Mouse (Mus musculus) forebrain, postnatal 0 days (tissue): ENCODE data around the gene Cit. TPM values are rescaled to one million over a fixed set of nuclear protein-coding genes. Genes with fewer than 3 reads are reported as not detected.

Source experiments
- ATAC-seq: fragments of 200-750 bp; cut with Nextera tagmentation; 2 replicates; pipeline ENCODE4 v1.8.0; 2017; ENCODE audit warnings: mild to moderate bottlenecking, moderate library complexity
- DNase-seq: peaks from one replicate; pipeline ENCODE4 v3.0.0-alpha.2; 2015
- H3K27ac ChIP-seq: fragments of 300-500 bp; sonication (generic); 2 replicates; pipeline ENCODE4 v1.5.1; 2014; ENCODE audit warnings: low read depth, mild to moderate bottlenecking, antibody characterized with exemption, low read length, moderate library complexity, mixed read lengths
- H3K27me3 ChIP-seq: fragments of 300-500 bp; sonication (generic); 2 replicates; pipeline ENCODE4 v1.6.1; 2014; ENCODE audit warnings: mild to moderate bottlenecking, low read length, mixed read lengths; ENCODE audit not compliant: insufficient read depth
- H3K36me3 ChIP-seq: fragments of 300-500 bp; sonication (generic); 2 replicates; pipeline ENCODE4 v1.6.1; 2014; ENCODE audit warnings: mild to moderate bottlenecking, moderate library complexity; ENCODE audit not compliant: insufficient read depth
- H3K4me1 ChIP-seq: fragments of 300-500 bp; sonication (generic); 2 replicates; pipeline ENCODE4 v1.6.1; 2014; ENCODE audit warnings: antibody characterized with exemption; ENCODE audit not compliant: insufficient read depth
- H3K4me2 ChIP-seq: fragments of 300-500 bp; sonication (generic); 2 replicates; pipeline ENCODE4 v1.6.1; 2014; ENCODE audit warnings: low read depth, mild to moderate bottlenecking, moderate library complexity
- H3K4me3 ChIP-seq: fragments of 300-500 bp; sonication (generic); 2 replicates; pipeline ENCODE4 v1.5.1; 2014; ENCODE audit warnings: low read depth, low read length, mixed read lengths
- H3K9ac ChIP-seq: fragments of 300-500 bp; sonication (generic); 2 replicates; pipeline ENCODE4 v1.6.1; 2014; ENCODE audit warnings: mild to moderate bottlenecking
- H3K9me3 ChIP-seq: fragments of 300-500 bp; sonication (generic); 2 replicates; pipeline ENCODE4 v1.6.1; 2016; ENCODE audit warnings: low read length
- CTCF ChIP-seq: sonication (generic); IDR thresholded peaks from 2 replicates; pipeline ENCODE4 v1.5.1; 2016; ENCODE audit warnings: antibody characterized with exemption, control low read depth, low read depth
- WGBS: fragments of 180-500 bp; shearing (Covaris S2); extraction: QIAGEN DNeasy Blood & Tissue Kit; methylation state at CpG from one replicate; pipeline ENCODE4 v1.1.7; 2014; 5-methylcytosine and 5-hydroxymethylcytosine counted together
- polyA plus RNA-seq: library from polyadenylated mRNA; unstranded; fragments of >200 nt; fragmentation: Nextera tagmentation; extraction: Ambion mirVana; gene quantifications from 2 replicates; pipeline ENCODE4 v1.2.1, GENCODE M21; 2015
- total RNA-seq: library from RNA; depleted of rRNA; stranded (reverse); fragments of >200 nt; gene quantifications from 2 replicates; pipeline ENCODE4 v1.2.3, GENCODE M21; 2014

The Cit gene
- total and polyA plus RNA-seq, 2 experiments from 2014 or later, result 18.7 to 23.3 TPM

DNA sequence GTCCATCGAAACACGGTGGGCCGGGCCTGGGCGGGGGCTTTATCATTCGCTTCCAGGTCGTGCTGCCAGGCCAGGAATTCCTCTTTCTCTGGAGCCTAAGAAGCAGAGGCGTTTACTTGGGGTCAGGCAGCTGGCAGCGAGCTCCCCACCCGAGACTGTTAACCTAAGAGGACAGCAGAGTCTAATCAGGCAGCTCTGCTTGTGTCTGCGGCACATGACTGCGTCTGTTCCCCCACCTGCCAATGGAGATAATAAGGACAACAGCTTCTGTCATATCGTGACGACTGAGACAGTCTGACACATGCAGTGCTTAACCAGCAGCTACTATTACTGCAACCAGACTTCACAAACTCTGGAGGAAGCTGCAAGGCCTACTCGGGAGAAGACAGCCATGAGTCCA is 176.5 kb downstream of the Cit start:
- H3K9ac ChIP-seq, result no peak overlapping the region
- no peak for TF ChIP-seq CTCF
- H3K36me3 ChIP-seq, result peaks cover 57% of the 10 kb centered on the region
- no peak overlapping the region for H3K27ac ChIP-seq
- ATAC-seq, result no peak
- H3K4me1 ChIP-seq, result peaks cover 7% of the 10 kb centered on the region; the same call in 1 of the 2 replicates
- H3K4me3 ChIP-seq, result no peak overlapping the region
- H3K4me2 ChIP-seq, result no peak overlapping the region
- H3K9me3 ChIP-seq, result no peaks in the 10 kb centered on the region
- no peak for DNase-seq
- WGBS, result 89% methylated on average over 14 of the region's 14 CpGs
- no peaks in the 10 kb centered on the region for H3K27me3 ChIP-seq

DNA sequence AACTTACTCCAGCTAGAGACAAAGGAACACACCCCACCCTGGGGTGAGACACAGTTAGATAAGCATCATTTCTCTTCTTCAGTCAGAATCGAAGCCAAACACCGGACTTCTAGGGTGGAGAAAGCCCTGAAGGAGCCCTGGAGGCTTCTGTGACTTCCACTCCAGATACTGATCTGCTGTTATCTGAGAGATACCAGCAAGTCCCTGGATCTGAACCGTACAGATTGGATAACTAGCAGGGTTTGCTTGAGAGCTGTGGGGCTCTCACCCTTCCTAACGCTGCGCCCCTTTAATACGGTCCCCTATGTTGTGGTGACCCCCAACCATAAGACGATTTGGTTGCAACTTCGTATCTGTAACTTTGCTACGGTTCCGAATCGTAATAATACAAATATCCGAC is 177.1 kb downstream of the Cit start:
- ATAC-seq (no peak), DNase-seq (no peak)
- 95% methylated on average over 12 of the region's 12 CpGs for WGBS
- no peak overlapping the region for H3K27ac ChIP-seq
- H3K9ac ChIP-seq, result no peak overlapping the region
- H3K27me3 ChIP-seq, result no peaks in the 10 kb centered on the region
- H3K9me3 ChIP-seq, result no peaks in the 10 kb centered on the region
- no peak overlapping the region for H3K4me3 ChIP-seq
- TF ChIP-seq CTCF, result no peak
- no peak overlapping the region for H3K4me2 ChIP-seq
- peaks cover 7% of the 10 kb centered on the region; the same call in 1 of the 2 replicates for H3K4me1 ChIP-seq
- H3K36me3 ChIP-seq, result peaks cover 52% of the 10 kb centered on the region

- no peak for TF ChIP-seq CTCF
- no peak overlapping the region for H3K27ac ChIP-seq
- peak overlapping the region; percentile 93; the same call in 1 of the 2 replicates for H3K4me2 ChIP-seq
- 84% methylated on average over 7 of the region's 7 CpGs for WGBS
- H3K4me1 ChIP-seq, result peaks cover 7% of the 10 kb centered on the region; the same call in 1 of the 2 replicates
- peaks cover 46% of the 10 kb centered on the region for H3K36me3 ChIP-seq
- no peaks in the 10 kb centered on the region for H3K27me3 ChIP-seq
- H3K4me3 ChIP-seq, result no peak overlapping the region
- no peaks in the 10 kb centered on the region for H3K9me3 ChIP-seq
- DNase-seq (no peak), ATAC-seq (no peak)
- no peak overlapping the region for H3K9ac ChIP-seq
Measured at GRCm38 (mm10) chr5:116022658-116023200, 177.7 kb downstream of the Cit start.

DNA sequence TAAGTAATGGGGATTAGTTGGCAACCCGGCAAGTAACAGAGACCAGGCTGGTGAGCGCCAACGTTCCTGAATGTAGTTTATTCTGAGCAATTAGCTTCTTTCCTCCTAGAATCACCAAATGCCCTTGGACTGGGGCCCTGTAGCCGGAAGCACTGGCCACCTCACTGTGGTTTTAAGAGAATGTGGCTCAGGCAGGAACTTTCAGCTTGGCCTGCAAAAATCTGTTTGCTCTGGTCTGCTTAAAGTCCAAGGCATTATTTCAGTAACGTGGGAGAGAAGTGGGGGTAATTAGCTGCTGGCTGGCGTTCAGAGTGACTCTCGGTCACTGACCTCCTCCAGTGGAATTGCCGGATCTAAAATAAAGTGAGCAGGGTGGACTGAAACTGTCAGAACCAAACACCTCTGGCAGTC is 178.2 kb downstream of the Cit start:
- Histone ChIP-seq H3K27ac (no peak overlapping the region), H3K4me1 (peaks cover 7% of the 10 kb centered on the region; the same call in 1 of the 2 replicates), H3K27me3 (no peaks in the 10 kb centered on the region), H3K9me3 (no peaks in the 10 kb centered on the region), H3K4me2 (peak overlapping the region; percentile 93), H3K9ac (peak overlapping the region; percentile 70; the same call in 1 of the 2 replicates), H3K4me3 (peak overlapping the region; percentile 82), H3K36me3 (peaks cover 40% of the 10 kb centered on the region)
- 4% methylated on average over 8 of the region's 8 CpGs for WGBS
- DNase-seq, result peak; percentile 37
- no peak for ATAC-seq
- TF ChIP-seq CTCF, result no peak

DNA sequence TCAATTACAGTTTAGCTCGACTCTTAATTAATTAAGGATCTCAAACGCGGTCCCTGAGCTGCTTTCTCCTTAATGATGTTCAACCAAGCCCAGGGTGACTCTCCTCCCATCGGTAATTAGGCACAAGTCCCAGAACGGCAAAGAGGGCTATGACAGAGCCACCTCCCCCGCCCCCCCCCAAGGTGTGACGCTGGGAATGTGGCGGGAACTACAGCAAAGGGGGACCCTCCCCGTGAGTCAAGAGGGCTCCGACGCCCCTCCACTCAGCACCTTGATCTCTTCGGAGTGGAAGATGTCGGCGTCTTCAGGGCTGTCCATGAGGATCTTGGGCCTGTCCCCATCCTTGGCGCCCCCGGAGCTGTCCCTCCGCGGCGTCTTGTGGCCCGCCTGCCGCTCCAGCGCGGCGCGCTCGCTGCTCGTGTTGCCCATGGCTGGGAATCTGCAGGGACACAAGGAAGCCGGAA is 178.8 kb downstream of the Cit start:
- DNase-seq (peak; percentile 44), ATAC-seq (peak; percentile 57)
- Histone ChIP-seq H3K36me3 (peaks cover 34% of the 10 kb centered on the region), H3K9ac (peak overlapping the region; percentile 70), H3K4me2 (peak overlapping the region; percentile 93), H3K9me3 (no peaks in the 10 kb centered on the region), H3K4me1 (peaks cover 7% of the 10 kb centered on the region; the same call in 1 of the 2 replicates), H3K4me3 (peak overlapping the region; percentile 82), H3K27ac (peak overlapping the region; percentile 79), H3K27me3 (no peaks in the 10 kb centered on the region)
- under 1% methylated on average over 28 of the region's 28 CpGs for WGBS
- no peak for TF ChIP-seq CTCF

DNA sequence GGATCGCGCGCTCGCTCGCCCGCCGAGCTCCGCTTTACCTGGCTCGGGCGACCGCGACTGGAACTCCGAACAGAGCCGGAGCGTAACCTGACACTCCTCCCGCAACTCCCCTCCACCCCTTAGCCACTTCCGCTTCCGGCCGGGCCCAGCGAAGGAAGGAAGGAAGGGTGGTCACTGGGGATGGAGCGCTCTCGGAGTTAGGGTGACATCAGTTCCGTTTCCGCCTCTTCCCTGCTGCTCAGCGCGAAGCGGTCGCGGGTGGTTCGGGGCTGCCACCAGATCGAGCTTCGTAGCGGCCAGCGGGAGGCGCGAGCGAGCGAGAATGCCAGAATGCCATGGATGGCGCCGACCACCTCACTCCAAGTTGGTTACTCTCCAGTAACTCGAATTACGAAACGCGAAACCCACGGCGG is 179.3 kb downstream of the Cit start, which contains the start of gene Prkab1:
Gene Prkab1 (minus strand): TSS at position 182 of the 413 bp plus-strand sequence.
- H3K27me3 ChIP-seq, result no peaks in the 10 kb centered on the region
- 1% methylated on average over 46 of the region's 46 CpGs for WGBS
- H3K4me2 ChIP-seq, result peak within 1 kb of the TSS; percentile 93
- ATAC-seq (peak; percentile 99), DNase-seq (peak; percentile 95)
- peak within 1 kb of the TSS; percentile 79 for H3K27ac ChIP-seq
- H3K4me3 ChIP-seq, result peak within 1 kb of the TSS; percentile 82
- H3K36me3 ChIP-seq, result peaks cover 30% of the 10 kb centered on the region
- H3K9me3 ChIP-seq, result no peaks in the 10 kb centered on the region
- peak; percentile 76 for TF ChIP-seq CTCF
- peak within 1 kb of the TSS; percentile 70 for H3K9ac ChIP-seq
- peaks cover 7% of the 10 kb centered on the region; the same call in 1 of the 2 replicates for H3K4me1 ChIP-seq

DNA sequence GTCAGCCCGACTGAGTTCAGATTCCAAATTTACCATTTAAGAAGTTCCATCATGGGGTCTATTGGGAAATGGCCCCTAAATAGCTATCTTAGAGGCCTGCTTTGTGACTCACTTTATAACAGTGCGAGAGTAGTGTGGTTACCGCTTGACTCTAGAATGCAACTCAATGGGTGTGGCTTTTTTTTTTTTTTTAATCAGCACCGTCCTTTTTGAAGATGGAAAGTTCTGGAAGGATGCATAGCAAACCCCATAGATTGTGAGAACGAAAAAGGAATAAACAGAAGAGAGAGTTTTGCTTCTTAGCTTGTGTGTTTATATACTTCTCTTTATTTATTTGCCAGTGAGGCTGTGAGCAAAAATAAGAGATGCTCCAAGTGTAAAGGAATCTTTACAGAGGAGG is 181.0 kb downstream of the Cit start:
- TF ChIP-seq CTCF, result no peak
- DNase-seq (no peak), ATAC-seq (no peak)
- Histone ChIP-seq H3K27me3 (no peaks in the 10 kb centered on the region), H3K4me3 (no peak overlapping the region), H3K9ac (no peak overlapping the region), H3K36me3 (peaks cover 14% of the 10 kb centered on the region; the same call in 1 of the 2 replicates), H3K27ac (no peak overlapping the region), H3K4me1 (peaks cover 7% of the 10 kb centered on the region; the same call in 1 of the 2 replicates), H3K4me2 (no peak overlapping the region), H3K9me3 (no peaks in the 10 kb centered on the region)
- 91% methylated on average over 5 of the region's 5 CpGs for WGBS
